Mouse (Mus musculus) heart, postnatal 4 days (tissue): ENCODE results near the gene Rab5b. TPM values are rescaled to one million over a fixed set of nuclear protein-coding genes. Genes with fewer than 3 reads are reported as not detected.

Experiments
- DNase-seq: peaks from one replicate; pipeline ENCODE4 v3.0.0; 2021
- total RNA-seq, 2 experiments: library from RNA; stranded (reverse); gene quantifications; 2 replicates each; pipeline ENCODE4 v1.2.3; 2021

Gene Rab5b
- total RNA-seq, 2 experiments from 2014 or later = 65.1 to 66.3 TPM

DNA sequence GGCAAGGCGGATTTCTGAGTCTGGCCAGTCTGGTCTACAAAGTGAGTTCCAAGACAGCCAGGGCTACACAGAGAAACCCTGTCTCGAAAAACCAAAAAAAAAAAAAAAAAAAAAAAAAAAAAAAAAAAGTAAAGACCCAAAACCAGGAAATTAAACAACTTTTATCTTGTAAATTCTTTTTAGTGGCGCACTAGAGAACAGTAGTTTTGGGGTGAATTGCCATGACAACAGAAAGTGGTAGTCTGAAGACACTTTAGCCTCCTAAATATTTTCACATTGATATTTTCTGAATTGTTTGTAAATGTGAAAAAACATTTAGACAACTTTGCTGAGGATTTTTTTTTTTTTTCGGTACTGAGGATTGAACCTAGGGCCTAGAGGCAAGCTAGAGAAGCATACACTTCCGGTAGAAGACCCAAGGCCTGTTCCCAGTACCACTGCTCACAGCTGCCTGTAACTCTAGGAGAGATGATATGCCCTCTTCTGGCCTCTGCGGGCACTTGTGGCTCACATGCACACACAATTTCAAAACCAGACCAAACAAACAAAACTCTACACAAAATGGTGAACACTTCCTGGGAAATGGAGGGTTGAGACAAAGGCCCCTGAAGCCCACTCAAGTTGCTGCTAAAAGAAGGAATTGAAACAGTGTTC is 1.1 kb upstream of the Rab5b start:
- no peak for DNase-seq

DNA sequence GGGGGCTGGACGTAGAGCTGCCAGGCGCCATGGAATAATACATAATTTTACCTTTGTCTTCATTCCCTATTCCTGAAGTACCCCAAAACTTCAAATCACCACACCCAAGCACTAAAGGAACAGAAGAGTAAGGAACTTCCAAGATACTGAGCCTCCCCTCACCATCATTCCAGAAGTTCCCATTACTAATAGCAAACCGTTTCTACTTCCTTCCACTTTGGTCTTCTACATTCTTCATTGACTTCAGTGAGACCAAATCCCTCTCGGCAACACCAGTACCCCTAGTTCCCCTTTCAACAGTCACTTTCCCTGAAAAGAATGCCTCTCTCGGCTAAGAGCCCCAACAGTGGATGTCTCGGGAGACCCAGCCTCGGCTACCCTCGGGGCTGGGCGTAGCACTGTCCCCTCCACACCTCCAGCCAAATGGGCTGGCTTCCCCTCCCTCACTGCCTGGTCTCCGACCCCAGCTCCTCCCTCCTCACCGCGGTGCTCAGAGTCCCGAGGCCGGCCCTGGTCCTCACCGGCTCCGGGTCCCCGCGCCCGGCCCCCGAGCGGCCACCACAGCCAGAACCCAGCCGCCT is 563 bp downstream of the Rab5b start:
- no peak for DNase-seq

DNA sequence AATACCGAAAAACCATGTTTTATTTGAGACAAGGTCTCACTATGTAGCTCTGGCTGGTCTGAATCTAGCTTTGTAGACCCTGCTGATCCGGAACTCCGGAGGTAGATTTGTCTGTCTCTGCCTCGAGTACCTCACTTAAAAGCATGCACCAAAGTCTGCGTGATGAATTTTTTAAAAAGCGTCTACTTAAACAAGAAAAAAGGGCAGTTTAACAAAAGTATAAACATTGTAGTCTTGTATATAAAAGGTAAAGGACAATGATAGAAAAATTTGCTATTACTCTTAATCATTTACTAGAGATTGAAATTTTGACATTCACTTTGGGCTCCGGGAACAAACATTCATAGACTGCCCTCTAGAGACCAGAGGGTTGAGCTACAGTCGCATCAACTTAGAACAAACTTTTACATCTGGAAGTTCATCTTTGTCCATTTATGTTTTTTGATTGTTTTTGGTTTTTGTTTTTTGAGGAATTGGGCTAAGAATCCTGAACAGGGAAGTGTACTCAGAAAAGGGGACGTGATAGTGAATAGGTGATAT is 21.5 kb downstream of the Rab5b start:
- DNase-seq = peak; percentile 19

DNA sequence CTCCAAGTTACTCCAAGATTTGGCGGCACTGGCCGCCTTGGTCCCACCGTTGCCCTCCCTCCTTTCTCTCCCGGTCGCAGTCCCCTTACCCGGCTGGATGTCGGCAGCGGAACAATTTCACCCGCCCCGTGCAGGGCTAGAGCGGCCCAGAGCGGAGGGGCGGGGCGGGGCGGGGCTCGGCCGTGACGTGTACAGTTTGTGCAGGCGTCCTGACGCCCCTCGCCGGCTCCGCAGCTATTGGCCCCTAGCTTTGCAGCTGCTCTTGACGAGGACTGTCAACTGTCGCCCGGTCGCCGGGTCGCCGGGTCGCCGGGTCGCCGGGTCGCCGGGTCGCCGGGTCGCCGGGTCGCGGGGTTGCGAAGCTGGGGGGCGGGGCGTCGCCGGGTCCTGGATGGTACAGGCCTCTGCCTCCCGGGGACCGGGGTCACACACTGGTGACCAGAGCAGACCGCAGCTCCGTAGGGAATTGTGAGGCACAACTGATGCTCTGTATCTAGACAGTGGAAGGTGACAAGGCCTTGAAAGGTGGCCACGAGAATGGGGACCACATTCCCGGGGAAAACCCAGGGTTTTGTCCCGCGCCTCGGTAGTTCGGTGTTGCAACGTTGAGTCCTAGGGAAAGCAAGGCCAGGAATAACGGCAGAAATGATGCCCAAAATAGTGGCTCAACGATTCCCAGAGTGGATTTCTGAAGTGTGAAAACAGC is 22.1 kb downstream of the Rab5b start, which contains the start of gene Suox:
TSS of gene Suox (minus strand) at position 311 of the 706 bp plus-strand sequence.
- peak; percentile 81 for DNase-seq

DNA sequence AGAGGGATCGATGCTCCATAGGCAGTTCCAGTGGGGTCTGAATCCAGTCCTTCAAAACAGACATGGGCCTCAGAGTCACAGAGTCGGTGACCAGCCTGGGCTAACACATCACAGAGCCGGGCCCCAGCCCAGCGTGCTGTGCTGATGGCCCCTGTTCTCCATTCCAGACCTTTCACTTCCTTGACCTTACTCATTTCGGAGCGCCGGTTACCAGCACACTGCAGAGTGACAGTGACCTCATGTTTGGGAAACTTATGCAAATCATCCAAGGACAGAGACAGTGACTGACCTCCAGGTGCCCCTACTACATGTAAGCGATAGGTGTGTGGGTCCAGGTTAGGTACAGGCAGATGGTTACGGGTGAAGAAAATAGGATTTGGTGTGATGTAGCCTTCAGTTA is 24.9 kb downstream of the Rab5b start:
- no peak for DNase-seq

DNA sequence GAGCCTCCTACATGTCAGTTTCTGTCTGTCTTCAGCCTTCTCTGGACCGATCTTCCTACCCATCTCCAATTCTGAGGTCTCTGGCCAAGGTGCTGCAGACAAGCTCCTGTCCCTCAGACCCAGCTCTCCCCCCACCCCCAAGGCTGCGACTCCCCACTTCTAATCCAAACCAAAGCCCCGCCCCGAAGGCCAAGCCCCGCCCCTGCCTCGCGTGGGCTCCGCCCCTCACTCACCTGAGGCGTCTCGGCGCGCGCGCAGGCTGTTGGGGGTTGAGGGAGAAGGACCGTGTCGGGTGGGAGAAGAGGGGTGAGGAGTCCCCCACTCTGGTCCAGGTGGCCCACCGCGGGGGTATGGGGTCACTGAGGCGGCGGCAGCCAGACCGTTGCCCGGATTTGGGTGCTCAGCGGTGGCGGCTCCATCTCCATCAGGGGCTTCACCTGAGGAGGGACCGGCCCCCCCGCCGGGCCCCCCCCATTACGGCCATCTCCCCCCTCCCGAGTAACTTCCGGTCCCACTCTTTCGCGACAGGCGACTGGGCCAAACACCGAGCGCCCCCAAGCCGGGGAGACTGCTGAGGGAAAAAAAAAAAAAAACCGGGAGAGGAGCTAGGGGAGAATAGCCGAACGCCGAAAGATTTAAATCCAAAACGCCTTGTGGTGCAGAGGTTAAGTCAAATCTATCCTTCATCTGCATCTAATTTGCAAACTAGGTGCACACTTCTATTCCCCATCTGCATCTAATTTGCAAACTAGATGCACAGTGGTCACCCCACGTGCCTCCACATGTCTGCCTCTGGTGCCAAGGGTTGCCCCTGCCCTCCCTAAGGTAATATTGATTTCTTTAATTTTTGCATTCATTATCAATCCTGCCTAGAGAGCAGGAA is 27.0 kb downstream of the Rab5b start:
- peak; percentile 47 for DNase-seq

DNA sequence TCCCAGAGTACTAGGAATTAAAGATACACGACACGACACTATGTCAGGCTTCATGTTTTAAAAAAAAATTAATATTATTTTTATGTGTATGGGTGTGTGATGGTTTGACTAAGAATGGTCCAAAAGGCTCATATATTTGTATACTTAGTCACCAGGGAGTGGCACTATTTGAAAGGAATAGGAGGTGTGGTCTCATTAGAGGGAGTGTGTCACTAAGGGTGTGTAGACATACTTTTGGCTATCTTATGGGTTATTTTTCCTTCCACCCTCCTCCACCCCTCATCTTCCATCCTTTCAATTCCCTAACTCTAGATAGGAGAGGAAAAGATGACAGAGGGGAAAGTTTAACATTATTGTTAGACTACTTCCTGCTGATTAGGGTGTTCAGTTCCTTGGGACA is 30.3 kb downstream of the Rab5b start:
- no peak for DNase-seq

DNA sequence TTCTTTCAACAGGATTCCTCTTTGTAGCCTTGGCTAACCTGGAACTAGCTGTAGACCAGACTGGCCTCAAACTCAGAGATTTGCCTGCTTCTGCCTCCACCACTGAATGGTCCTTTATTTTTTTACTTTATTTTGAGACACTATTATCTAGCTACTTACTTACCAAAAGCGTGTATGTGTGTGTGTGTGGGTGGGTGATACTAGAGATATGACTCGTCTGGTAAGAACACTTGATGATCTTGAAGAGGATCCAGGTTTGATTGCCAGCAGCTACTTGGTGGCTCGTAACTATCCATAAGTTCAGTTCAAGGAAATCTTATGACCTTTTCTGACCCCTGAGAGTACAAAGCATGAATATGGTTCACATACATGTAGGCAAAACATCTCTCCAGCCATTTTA is 30.8 kb downstream of the Rab5b start:
- no peak for DNase-seq

DNA sequence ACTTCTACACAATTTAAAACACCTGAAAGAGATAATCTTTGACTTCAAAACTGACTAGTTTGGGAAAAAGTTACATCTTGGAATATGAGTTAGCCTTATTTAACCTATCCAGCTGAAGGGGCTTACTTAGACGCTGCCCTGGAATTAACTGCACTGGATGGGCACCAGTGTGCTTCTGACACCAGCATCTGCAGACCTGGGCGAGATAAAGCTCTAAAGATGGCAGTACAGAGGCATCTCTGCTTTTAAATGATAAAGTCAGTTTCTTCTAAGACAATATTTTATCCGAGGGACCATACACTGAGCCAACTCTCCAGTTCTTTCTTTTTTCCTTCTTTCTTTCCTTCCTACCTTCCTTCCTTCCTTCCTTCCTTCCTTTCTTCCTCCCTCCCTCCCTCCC is 31.3 kb downstream of the Rab5b start:
- no peak for DNase-seq

DNA sequence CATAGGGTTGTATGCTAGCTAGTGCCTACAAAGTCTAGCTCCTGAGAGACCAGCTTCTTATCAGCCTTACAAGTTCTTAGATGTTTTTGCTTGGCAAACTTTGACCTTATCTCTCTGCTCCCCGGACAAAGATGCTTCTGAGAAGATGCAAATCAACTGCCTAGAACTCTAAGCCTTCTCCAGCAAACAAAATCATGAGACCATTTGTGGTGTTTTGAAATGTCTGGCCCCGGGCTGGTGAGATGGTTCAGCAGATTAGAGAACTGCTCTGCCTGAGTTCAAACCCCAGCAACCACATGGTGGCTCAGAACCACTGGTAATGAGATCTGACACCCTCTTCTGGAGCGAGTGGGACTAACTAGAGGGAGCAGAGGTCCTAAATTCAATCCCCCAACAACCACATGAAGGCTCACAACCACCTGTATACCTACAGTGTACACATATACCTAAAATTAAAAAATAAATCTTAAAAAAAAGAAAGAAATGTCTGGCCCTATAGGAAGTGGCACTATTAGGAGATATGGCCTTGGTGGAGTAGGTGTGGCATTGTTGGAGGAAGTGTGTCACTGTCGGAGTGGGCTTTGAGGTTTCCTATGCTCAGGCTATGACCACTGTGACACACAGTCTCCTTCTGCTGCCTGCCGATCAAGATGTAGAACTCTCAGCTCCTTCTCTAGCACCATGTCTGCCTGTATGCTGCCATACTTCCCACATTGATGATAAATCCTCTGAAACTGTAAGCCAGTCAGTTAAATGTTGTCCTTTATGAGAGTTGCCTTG is 32.4 kb downstream of the Rab5b start:
- DNase-seq = no peak

DNA sequence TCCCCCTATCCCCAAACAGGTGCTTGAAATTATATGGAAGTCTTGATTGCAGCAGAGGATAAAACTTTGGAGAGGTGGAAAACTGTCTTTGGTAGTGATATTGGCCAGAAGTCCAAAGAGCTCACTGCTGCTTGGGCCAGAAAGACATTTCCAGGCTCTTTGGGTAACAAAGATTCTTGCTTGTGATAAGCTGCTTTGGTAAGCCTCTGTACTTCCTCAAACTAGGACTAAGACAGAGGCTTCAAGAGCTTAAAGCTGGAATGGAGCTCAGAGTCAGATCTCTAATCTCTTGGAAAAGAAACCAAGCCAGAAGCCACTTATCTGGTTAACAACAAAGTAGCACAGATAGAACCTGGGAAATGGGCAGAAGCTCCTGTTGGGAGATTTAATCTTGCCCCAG is 33.6 kb downstream of the Rab5b start:
- DNase-seq = no peak

DNA sequence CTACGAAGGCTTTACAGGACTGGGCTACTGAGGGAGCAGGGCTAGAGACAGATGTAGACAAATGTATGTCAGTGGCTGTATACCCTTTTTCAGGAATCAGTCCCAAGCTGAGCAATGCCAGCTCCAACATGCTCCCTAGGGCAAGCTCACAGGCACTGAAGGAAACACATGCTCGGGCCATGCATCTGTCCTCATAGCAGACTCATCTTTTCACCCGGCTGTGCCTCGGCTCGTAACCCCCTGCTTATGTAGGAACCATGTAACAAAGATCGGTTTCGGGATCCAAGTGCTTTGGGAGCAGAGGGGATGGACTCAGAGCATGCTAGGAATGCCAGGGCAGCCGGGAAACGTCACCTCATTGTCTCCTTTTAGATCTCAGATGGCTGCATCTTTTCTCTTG is 36.6 kb downstream of the Rab5b start:
- DNase-seq = no peak

DNA sequence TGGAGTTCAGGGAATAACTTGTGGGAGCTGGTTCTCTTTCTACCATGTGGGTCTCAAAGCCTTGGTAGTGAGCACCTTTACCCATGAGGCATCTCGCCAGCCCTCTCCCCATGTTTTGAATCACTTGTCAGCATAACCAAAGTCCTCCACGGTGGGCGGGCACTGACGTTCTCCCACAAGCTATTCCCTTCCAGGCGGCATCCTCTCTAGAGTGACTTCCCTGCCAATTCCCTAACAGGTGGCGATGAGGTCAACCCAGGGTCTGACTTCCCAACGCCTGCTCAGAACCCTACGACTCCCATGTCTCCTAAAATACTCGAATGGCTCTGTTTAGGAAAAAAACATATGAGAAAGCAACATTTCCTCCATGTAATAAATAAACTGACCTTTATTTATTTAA is 38.2 kb downstream of the Rab5b start:
- no peak for DNase-seq

DNA sequence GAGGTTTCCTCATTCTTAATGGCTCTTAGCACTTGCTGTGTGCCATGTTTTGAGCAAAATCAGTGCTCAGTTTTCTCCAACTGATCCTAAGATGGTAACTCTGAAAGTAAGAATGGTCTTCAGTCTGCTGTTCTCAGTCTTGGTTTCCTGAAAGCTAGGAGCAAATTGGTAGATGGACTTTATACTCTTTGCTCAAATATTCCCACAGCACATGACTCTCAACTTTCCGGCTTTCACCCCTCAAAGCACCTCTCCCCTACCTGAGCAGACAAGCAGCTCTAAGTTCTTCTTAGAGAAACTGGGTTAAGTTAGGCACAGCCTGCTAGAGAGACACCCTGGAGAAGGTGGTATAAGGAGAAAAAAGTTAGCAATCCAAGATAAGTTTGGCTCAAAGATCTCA is 39.3 kb downstream of the Rab5b start:
- no peak for DNase-seq

DNA sequence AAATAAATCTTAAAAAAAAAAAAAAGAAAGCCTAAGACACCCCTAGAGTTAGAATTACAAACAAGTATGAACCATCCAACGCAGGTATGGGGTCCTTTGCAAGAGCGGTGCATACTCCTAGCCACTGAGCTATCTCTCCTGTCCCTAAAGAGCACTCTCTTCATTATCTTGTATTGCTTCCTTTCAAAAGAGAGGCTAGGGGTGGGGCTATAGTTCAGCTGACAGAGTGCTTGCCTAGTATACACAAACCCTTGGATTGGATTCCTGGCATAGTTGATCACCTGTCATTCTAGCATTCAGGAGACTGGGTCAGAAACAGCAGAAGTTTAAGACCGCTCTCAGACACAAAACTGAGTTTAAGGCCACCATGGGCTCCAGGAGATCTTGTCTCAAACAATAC is 40.8 kb downstream of the Rab5b start:
- no peak for DNase-seq

DNA sequence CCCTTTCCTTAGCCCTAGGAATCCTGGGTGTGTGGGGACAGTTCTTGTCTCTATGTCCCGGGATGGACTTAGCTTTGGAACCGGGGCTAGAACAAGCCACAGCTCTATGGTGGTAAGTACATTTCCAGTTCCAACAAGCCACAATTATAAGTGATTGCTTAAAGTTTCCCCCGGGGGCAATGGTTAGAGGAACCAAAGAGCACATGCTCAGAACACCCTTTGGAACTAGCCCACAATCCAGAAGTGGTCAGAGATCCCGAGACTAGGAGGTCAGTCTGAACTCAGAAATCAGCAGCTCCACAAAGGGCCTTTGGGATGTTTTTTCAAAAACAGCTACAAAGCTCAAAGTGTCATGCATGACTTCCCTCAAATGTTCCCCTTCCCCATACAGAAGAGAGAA is 42.2 kb downstream of the Rab5b start:
- DNase-seq = no peak

DNA sequence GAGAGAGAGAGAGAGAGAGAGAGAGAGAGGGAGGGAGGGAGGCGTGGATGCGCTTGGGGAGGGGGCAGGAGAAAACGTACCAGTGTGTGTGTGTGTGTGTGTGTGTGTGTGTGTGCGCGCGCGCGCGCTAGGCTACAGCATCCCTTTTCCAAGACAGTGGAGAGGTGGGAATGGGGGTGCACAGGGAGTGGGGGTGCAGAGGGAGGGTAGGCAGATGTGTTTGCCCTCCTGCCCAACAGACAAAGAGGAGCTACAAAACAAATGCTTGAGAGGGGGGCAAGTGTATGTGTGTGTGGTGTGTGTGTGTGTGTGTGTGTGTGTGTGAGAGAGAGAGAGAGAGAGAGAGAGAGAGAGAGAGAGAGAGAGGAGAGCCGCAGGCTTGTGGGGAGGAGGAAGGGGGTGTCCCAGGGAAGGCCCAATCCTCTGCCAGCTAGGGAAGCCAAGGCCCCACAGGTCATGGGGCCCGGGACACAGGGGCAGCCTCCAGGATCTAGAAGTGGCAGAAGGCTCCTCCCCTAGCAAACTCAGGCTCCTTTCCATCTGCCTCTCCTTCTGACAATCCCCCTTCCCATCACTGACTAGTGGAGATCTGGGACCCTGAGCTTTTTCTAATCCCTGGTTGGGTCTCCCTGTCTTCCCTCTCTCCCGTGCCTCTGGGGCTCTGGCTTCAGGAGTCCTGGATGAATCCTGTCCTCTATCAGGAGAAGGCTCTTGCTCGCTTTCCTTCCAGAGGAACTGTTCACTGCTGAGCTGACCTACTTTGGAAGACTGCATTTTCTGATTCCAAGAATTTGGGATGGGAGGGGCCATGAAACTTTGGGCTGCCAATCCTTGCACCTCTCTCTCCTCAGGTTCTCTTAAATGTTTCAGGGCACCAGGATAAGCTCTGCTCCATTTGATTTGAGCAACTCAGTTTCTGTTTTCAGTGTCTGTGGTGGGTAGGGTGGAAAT is 49.6 kb downstream of the Rab5b start:
- peak; percentile 30 for DNase-seq

DNA sequence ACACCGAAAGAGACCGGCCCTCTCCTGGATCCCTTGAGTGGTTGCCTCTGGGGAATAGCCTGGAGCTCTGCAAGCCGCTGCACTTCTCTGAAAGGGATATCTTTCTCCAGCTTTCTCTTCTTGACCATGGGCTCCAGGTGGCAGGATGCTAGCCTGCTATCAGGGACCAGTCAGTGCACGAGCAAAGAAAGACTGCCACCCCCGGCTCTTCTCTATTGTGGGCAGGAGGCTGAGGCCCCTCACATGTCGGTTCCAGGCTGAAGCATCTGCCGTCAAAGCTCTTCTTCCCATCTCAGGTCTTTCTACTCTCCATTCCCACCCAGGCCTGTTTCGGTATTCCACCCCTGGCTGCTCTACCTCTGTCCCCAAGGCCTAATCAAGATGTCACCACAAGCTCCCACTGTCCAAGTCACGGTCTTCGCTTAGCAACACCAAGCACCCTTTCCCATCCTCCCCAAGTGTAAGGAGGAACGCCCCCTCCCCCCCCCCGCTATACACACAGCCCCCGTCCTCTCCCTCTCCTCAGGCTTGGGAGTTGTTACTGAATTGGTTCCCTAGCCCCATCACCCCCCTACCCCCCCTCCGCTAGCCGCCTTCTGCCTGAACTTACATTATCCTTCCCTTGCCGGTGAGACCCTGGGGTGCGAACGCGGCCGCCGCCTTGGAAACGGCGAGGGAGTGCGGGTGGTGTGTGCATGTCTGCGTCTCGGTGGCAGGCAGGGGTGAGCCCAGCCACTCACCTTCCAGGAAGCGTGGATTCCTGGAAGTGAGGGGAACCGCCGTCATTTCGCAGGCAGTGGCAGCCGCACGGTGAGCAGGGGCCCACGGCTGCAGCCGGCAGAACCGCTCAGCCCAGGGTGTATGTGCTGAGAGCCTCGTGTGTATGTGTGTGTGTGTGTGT is 50.7 kb downstream of the Rab5b start, which contains the start of gene Ikzf4:
TSS of gene Ikzf4 (minus strand) at position 881 of the 901 bp plus-strand sequence.
- peak; percentile 44 for DNase-seq

DNA sequence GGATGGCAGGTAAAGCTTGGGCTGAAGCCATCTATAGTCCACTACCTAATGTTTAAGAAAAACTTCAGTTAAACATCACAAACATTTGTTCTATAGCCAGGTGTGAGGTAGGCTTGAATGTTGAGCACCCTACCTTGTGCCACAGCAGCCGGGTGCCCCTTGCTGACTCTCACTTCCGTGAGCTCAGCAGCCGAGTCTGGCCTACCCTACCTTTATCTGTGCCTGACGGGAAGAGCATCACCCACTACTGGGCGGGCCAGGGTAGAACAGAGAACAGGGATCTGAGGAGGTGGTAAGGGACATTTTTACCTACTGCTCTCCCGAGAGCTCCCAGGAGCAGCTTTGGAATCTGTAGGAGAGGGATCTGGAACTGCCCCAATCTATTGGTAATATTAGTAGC is 53.3 kb downstream of the Rab5b start:
- no peak for DNase-seq
